Mouse (Mus musculus) heart, adult 8-10 months (tissue): ENCODE data around the gene Tnfsf13. TPM values are rescaled to one million over a fixed set of nuclear protein-coding genes. Genes with fewer than 3 reads are reported as not detected.

Experiments
- DNase-seq: peaks from one replicate; pipeline ENCODE4 v3.0.0; 2022; ENCODE audit warnings: low spot score
- microRNA-seq: library from miRNA; unstranded; fragments of <30 nt; microRNA quantifications from one replicate; pipeline ENCODE4 v1.2.0, GENCODE M21; 2022
- total RNA-seq, 4 experiments: library from RNA; stranded (reverse); gene quantifications; 2 replicates each; pipeline ENCODE4 v1.2.4; 2022

Tnfsf13 gene
- total RNA-seq, 4 experiments from 2014 or later = 2.6 to 4.3 (median 2.9) TPM

DNA sequence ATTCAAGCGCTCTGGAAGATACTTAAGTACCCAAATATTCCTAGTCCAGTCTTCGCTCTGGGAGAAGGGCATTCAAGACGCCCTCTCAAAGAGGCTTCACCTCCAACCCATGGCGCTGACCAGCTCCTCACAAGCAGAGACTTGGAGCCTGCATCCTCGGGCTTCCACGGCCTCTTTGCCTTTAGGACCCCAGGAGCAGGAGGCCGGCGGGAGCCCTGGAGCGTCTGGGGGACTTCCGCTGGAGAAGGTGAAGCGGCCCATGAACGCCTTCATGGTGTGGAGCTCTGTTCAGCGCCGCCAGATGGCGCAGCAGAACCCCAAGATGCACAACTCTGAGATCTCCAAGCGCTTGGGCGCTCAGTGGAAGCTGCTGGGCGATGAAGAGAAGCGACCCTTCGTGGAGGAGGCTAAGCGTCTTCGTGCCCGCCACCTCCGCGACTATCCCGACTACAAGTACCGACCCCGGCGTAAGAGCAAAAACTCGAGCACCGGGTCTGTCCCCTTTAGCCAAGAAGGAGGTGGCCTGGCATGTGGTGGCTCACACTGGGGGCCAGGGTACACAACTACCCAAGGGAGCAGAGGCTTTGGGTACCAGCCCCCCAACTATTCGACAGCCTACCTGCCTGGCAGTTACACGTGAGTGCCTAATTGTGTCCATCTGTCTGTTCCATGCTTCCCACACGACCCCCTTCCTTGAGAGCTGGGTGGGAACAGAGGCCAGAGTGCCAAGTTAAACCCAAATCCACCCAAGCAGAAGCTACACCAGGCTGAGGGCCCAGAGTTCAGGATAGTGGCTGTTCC is 30.1 kb downstream of the Tnfsf13 start, which contains the start of gene Sox15:
Sox15 (plus strand) TSS at position 51 of the 801 bp plus-strand sequence.
- peak; percentile 33 for DNase-seq

DNA sequence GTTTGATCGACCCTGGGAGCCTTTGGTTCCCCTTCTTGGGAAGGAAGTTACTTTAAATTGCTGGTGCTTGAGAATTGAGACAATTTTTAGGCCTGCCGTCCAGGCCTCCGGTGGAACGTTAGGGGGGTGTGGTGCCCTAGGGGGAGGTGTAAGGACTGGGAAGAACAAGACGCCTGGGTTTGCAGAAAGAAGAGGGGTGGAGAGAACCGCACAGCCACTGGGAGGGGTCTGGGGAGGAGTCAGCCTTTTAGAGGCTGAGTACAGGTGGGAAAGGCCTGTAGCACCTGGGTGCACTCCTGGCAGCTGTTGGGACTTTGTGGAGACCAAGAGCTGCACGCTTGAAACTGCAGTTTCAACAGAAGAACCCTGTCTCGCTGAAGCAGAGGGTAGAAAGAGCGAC is 30.8 kb downstream of the Tnfsf13 start:
- DNase-seq = no peak

DNA sequence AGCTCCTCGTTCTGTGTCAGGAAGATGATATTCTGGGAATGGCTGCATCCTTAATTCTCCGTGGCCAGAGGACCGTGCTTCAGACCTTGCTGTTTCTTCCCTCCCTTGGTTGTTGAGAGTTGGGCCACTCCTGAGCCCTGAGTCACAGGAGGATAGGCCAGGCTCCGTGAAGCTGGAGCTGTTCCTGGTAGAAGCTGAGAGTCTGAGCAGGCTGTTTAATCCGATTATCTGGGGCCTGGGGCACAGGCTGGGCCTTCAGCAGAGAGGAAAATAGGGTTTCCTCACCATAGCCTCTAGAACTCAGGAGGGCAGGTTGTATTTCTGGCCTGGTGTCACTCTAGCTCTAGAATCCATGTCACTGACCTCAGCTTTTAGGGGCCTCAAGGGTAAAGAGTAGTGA is 32.2 kb downstream of the Tnfsf13 start:
- no peak for DNase-seq

DNA sequence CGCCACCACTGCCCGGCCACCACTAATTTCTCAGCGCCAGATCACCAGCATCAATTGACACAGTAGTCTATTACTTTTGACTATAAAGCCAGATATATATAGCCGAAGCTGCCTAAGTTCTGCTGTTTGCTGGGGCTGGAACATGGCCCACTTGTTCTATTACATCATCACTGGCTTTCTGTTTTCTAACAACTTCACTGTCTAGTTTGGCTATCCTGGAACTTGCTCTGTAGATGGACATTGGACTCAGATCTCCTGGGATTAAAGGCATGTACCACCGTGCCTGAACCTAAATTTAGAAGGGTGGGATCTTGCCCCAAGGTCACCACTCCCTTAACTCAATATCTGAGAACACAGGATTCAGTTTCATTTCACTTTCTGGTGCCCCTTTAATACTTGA is 39.7 kb downstream of the Tnfsf13 start:
- no peak for DNase-seq

DNA sequence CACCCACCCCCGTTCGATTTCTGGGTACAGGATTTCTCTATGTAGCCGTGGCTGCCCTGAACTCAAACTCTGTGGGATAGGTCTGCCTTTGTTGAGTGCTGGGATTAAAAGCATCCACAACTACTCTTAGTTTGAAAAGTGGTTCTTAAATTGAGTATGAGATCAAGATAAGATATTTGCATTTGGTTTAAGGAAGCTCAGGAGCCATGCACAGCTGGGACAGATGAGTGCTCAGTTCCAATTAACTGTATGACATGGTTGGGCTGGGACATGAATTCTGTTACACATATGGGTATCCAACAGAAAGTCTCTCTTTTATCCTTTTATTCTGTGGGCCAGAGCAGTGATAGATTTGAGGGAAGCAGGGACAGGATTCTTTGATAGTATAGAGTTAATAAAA is 50.1 kb downstream of the Tnfsf13 start:
- no peak for DNase-seq

DNA sequence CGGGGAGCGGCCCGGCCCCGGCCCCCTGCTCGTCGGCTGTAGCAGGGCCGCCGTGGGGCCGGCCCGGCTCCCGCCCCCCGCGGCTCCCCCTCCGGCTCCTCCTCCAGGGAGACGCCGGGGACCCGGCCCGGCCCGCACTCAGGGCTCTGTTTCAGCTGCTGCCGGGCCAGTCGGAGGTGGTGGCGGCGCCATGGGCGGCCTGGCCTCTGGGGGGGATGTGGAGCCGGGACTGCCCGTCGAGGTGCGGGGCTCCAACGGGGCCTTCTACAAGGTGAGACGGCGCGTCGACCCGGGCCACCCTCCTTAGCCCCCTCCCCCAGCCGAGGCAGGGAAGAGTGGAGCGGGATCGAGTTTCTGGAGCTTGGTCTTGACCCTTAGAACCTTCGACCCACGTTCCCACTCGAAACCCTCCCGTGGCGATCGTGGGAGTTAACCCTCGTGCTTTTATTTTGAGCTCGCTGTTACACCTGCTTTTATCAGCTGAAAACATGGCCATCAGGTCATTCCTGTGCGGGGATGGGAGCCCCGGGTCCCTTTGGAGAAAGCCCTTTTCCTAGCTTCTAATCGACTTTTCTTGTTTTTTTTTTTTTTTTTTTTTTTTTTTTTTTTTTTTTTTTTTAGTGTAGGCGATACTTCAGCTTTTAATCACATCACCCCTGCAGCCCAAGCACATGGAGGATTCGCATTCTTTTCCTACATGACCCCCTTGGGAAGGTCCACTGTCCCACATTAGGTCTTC is 52.3 kb downstream of the Tnfsf13 start:
- DNase-seq = peak; percentile 40

Small RNAs within 50 kb of the gene (microRNA-seq; reads per million reads assigned to microRNA genes)
- 5.0 reads per million, percentile 11 among the genes with 10 or more reads in this experiment for gene Mir1934
- not detected for gene Mir467f

Other genes with a start within 250 kb of the Tnfsf13 start
- under 1 TPM; 0.22 to 0.66 (median 0.40) TPM for gene Dnah2, start 136.7 kb downstream of the Tnfsf13 start, total RNA-seq
- 100 to 1,000 TPM; 105 to 137 (median 128) TPM for gene Efnb3, start 125.6 kb downstream of the Tnfsf13 start, total RNA-seq
- gene Wrap53, start 105.5 kb downstream of the Tnfsf13 start, total RNA-seq = 1 to 10 TPM; 4.6 to 6.7 (median 5.6) TPM
- 10 to 100 TPM; 12.8 to 16.3 (median 14.1) TPM for gene Trp53, start 105.4 kb downstream of the Tnfsf13 start, total RNA-seq
- gene Atp1b2, start 79.8 kb downstream of the Tnfsf13 start, total RNA-seq = 10 to 100 TPM; 12.4 to 16.3 (median 13.1) TPM
- not detected for gene Shbg, start 67.9 kb downstream of the Tnfsf13 start, total RNA-seq
- gene Sat2, start 63.8 kb downstream of the Tnfsf13 start, total RNA-seq = 1 to 10 TPM; 2.6 to 5.3 (median 3.3) TPM
- gene Fxr2, start 52.8 kb downstream of the Tnfsf13 start, total RNA-seq = 100 to 1,000 TPM in 1 of 4 experiments, 10 to 100 TPM in 3; 92.4 to 109 (median 94.5) TPM
- gene Sox15, start 30.5 kb downstream of the Tnfsf13 start, total RNA-seq = not detected
- 10 to 100 TPM; 13.6 to 18.8 (median 15.5) TPM for gene Mpdu1, start 23.1 kb downstream of the Tnfsf13 start, total RNA-seq
- gene Cd68, start 19.6 kb downstream of the Tnfsf13 start, total RNA-seq = 1 to 10 TPM; 4.5 to 7.0 (median 6.3) TPM
- gene Eif4a1, start 13.4 kb downstream of the Tnfsf13 start, total RNA-seq = 100 to 1,000 TPM; 162 to 194 (median 186) TPM
- 10 to 100 TPM; 27.2 to 40.0 (median 28.7) TPM for gene Senp3, start 3.7 kb downstream of the Tnfsf13 start, total RNA-seq
- 10 to 100 TPM; 14.9 to 19.6 (median 17.5) TPM for gene Tnfsf12, start 10.1 kb upstream of the Tnfsf13 start, total RNA-seq
- 1 to 10 TPM; 1.4 to 4.2 (median 3.1) TPM for gene Tnfsfm13, start 10.3 kb upstream of the Tnfsf13 start, total RNA-seq
- 10 to 100 TPM; 28.5 to 35.7 (median 32.9) TPM for gene Polr2a, start 72.9 kb upstream of the Tnfsf13 start, total RNA-seq
- not detected for gene Slc35g3, start 76.2 kb upstream of the Tnfsf13 start, total RNA-seq
- gene Zbtb4, start 80.1 kb upstream of the Tnfsf13 start, total RNA-seq = 10 to 100 TPM; 43.7 to 52.4 (median 49.3) TPM
- gene Chrnb1, start 110.2 kb upstream of the Tnfsf13 start, total RNA-seq = 1 to 10 TPM; 2.2 to 4.3 (median 3.8) TPM
- 1 to 10 TPM; 2.1 to 3.3 (median 2.6) TPM for gene Fgf11, start 116.1 kb upstream of the Tnfsf13 start, total RNA-seq
- under 1 TPM; 0.14 to 0.57 (median 0.31) TPM for gene Tmem102, start 119.8 kb upstream of the Tnfsf13 start, total RNA-seq
- not detected for gene Gm39566, start 129.5 kb upstream of the Tnfsf13 start, total RNA-seq
- gene Spem2, start 132.7 kb upstream of the Tnfsf13 start, total RNA-seq = not detected
- not detected for gene Spem1, start 136.4 kb upstream of the Tnfsf13 start, total RNA-seq
- 1 to 10 TPM; 3.1 to 6.9 (median 4.3) TPM for gene Nlgn2, start 152.0 kb upstream of the Tnfsf13 start, total RNA-seq
- gene Tmem256, start 152.7 kb upstream of the Tnfsf13 start, total RNA-seq = 100 to 1,000 TPM; 193 to 338 (median 283) TPM
- 10 to 100 TPM; 20.7 to 25.3 (median 21.7) TPM for gene Plscr3, start 160.6 kb upstream of the Tnfsf13 start, total RNA-seq
- gene Tnk1, start 172.9 kb upstream of the Tnfsf13 start, total RNA-seq = under 1 TPM in 1 of 4 experiments, not detected in 3; 0.23 TPM
- not detected for gene Tmem95, start 192.2 kb upstream of the Tnfsf13 start, total RNA-seq
- 1 to 10 TPM; 2.0 to 2.6 (median 2.4) TPM for gene Kctd11, start 195.6 kb upstream of the Tnfsf13 start, total RNA-seq
- 1 to 10 TPM in 2 of 4 experiments, under 1 TPM in 2; 0.16 to 1.1 (median 0.83) TPM for gene Acap1, start 209.8 kb upstream of the Tnfsf13 start, total RNA-seq
- under 1 TPM; 0.43 to 0.81 (median 0.60) TPM for gene 2810408A11Rik, start 215.2 kb upstream of the Tnfsf13 start, total RNA-seq
- gene Neurl4, start 215.3 kb upstream of the Tnfsf13 start, total RNA-seq = 10 to 100 TPM; 38.0 to 50.9 (median 43.4) TPM
- gene Gps2, start 228.1 kb upstream of the Tnfsf13 start, total RNA-seq = 10 to 100 TPM; 23.2 to 32.1 (median 27.7) TPM
- gene Eif5a, start 236.2 kb upstream of the Tnfsf13 start, total RNA-seq = 100 to 1,000 TPM; 410 to 451 (median 437) TPM